Mouse (Mus musculus) liver, adult 2 months (tissue): Measurements from ENCODE around the gene Tcirg1.

Source experiments
- CTCF ChIP-seq: fragments of 200-500 bp; IDR thresholded peaks from 2 replicates; pipeline ENCODE4 v1.5.1; 2011; ENCODE audit warnings: low read depth, low read length, control low read depth
- POLR2A ChIP-seq: fragments of 200-500 bp; IDR thresholded peaks from 2 replicates; pipeline ENCODE4 v1.6.1; 2011; ENCODE audit warnings: low read length, control low read depth; ENCODE audit not compliant: insufficient read depth; ENCODE audit errors: extremely low read depth

GRCm38 (mm10) chr19:3872373-3872772, 34.6 kb downstream of the Tcirg1 start:
- TF ChIP-seq CTCF, result no peak
- TF ChIP-seq POLR2A, result no peak
